Mouse (Mus musculus) bone marrow macrophage, adult 2 months (primary cell): Measurements from ENCODE around the gene Gm13030.
"Not testable (repeated sequence)": the region's sequence is repeated elsewhere in the genome, so short reads cannot be mapped to it uniquely, and the experiment has no call there.

Experiments used
- CTCF ChIP-seq: IDR thresholded peaks from 2 replicates; pipeline ENCODE4 v1.5.1; 2012; ENCODE audit warnings: low read depth, mild to moderate bottlenecking, low read length, moderate library complexity
- POLR2A ChIP-seq: IDR thresholded peaks from 2 replicates; pipeline ENCODE4 v1.6.1; 2012; ENCODE audit warnings: mild to moderate bottlenecking, low read depth, low read length, borderline replicate concordance

DNA sequence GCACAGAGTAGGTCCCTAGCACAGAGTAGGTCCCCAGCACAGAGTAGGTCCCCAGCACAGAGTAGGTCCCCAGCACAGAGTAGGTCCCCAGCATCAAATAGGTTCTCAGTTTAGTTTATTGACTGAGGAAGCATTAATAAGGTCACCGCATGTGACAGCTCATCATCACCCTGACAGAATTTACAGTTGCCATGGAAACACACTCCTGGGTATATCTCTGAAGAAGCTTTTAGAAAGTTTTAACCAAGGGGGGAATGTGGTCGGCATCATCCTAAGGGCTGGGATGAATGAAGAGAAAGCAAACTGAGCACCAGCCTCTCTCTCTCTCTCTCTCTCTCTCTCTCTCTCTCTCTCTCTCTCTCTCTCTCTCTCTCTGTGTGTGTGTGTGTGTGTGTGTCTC lies 1.5 kb upstream of the Gm13030 start:
- not testable (repeated sequence) for TF ChIP-seq CTCF, POLR2A
